Mouse (Mus musculus): ENCODE measurements at regions not wholly inside any gene's neighbourhood (a gene's known extent, or its start where the extent isn't known, plus 50 kb on each side); places are given as distances from the start of the nearest gene placed in this dataset.

DNA sequence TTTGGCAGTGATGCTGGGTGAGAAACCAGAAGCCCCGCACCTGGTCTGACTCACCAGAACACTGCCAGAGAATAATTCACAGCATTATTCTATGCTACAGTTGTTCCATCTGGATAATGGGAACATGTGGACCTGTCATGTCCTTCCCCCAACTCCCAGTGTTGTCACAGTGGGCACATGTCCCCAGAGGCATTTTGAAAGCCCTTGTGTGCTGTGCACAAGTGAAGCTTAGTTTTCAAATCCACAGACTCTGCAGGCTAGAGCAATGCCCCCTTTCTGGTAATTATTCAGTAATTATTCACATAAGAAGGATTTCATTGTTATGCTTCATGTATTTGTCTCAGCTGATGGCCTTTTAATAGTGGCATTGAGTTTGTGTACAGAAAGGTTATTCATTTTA is 146.7 kb downstream of the Slc4a3 start:
- DNase-seq (ENCODE audit: low spot score): no peak

DNA sequence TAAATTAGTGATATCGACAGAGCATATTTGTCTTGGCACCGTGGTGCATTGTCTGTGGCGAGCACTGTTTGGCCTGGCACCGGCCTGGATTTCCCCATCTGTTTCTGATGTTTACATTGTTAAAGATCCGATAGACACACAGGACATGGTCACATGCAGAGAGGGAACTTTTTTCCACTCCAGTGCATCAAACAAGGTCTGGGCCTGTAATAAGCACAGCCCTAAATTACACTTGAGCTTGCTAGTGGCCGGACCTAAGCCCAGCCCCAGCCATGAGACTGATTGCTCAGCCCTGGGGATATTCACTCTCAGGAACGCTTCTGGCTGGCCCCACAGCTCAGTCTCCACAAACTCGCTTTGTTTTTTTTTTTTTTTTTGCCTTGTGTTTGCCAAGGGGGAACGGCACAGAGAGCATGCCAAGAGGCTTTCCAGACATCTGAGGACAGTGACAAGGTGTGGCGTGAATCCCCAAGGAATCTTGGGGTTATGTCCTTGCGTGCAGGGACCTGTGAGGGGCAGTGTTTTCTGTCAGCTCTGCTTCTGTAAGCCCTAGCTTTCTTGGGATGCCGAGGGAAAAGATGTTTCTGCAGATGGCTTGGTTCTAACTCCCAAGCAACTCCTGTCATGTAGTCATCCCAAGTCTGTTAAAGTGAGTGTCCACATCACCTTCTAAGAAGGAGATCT is 147.3 kb downstream of the Slc4a3 start:
- no peak for DNase-seq (ENCODE audit: low spot score)

DNA sequence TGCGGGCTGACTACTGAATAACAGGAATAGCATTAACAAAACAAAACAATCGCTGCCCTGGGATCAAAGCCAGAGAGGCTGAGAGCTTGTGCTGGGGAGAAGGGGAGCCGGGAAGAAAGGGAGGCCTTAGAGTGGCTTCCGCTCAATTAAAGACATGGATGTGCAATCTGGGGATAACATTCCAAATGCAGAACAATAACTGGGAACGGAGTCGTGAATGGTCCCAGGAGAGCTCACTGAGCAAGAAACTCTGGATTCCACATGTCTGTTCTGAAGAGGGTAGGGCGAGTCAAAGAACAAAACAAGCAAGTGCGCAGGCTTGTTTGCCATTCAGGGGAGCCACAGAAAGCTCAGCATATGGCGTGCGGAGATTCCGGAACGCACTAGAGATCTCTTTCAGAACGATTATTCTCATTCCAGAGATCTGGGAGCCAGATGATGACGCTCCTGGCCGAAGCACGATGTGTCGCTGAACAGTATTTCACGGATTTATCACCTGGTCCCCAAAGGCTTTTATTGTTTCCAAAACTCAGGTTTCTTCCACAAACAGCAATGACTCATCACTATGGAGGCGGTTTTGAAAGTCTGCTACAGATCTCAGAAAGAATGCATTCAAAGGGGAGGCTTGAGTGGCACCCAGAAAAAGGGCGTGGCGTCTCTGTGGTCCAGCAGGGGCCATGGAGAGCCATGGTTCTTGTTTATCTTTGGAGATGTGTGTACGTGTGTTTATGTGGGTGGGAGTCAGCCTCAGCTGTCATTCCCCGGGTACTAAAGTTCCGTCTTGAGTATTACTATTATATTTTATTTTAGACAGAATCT is 159.0 kb downstream of the Slc4a3 start:
- DNase-seq (ENCODE audit: low spot score): no peak

DNA sequence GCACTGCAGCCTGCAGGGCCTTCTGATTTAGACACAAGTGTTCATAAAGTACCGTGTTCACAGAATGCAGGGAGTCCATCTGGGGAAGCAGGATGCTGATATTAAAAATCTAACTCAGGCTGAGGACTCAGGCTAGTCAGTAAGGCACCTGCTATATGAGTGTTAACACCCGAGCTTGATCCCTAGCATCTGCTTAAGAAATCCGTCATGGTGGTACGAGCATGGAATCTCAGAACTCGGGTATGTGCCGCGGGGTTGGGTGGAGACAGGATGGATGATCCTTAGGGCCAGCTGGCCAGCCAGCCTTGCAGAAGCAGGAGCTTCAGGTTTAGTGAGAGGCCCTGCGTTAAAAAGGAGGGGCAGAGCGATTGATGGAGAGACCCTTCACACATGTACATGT is 160.1 kb downstream of the Slc4a3 start:
- DNase-seq (ENCODE audit: low spot score): no peak

DNA sequence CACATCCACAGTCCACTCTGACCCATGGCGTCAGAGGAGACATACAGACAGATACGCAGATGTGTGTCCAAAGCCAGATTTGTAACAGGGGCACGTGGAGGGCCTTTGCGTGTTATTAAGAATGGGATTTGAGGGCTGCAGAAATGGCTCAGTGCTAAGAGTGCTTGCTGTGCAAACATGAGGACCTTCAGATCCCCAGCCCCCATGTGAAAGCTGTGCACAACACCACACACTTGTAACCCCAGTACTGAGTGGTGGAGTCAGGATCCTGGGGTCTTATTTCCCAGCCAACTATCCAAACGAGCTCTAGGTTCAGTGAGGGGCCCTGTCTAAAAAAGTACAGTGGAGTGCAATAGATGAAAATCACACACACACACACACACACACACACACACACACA is 177.4 kb downstream of the Slc4a3 start:
- no peak for DNase-seq (ENCODE audit: low spot score)

DNA sequence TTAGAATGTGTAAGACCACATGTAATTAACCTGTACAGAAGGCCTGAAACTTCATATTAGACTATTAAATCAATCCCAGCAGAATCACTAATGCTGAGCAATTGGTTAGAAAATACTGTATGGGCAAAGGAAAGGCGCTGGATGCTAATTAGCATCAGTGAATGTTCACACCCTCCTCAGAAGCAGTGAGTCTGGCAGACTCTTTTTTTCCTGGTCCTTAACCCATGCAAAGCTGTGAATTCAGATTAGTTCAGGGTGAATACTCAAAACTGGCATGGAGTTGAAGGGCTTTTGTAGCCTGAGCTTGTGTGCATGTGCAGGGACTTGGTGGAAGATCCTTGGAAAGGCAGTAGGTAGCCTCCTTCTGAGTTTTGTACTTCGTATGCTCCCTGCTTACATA is 179.3 kb downstream of the Slc4a3 start:
- DNase-seq (ENCODE audit: low spot score): no peak

DNA sequence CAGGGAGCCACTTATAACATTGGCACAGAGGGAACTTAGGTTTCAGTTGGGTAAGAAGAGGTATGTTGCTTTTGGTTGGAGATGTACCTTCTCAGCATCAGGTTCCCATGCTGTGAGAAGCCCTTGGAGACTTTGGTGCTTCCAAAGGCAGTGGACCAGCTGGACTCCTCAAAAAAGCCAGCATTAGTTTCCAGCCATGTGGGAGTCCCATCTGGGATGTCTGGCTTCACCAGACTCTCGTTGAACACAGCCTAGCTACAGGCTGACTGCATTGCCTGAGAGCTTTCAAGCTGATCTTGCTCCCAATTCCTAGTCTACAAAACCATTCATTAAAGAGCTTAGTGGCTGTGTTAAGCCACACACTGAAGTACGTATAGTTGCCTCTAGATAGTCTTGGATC is 182.8 kb downstream of the Slc4a3 start:
- DNase-seq (ENCODE audit: low spot score): no peak

DNA sequence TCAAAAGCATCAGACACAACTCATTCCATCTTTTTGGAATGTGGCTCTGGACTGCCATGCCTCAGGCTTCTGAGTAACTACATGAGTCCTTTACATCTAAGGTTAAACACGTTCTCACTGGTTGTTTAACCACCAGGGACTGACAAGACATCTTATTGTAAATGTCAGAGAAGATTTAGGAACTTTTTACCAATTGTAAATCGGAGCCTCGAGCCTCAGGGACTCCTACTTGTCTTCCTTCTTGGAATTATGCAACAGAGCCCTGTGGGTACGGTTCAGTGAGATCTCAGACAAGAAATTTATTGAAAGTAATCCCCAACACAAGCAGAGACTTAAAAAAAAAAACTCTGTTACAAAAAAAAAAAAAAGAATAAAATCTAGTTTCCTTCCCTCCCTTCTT is 187.7 kb downstream of the Slc4a3 start:
- DNase-seq (ENCODE audit: low spot score): no peak

DNA sequence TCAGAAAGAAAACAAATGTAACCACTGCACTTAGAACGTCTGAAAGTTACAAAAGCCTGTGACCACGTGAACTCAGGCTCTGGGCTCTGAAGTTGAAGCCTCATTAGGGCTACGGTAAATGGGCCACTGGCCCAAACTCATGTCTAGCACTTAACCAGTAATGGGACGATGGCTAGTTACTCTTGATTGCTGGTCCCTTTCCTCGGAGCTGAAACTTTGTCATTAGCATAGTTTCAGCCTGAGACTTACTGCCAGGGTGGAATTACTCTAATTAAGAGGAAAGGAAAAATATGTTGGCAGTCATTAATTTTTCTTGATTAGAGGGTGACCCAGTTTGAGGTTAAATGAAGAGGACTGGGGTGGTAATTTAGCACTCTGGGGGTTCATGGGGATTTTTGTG is 192.6 kb downstream of the Slc4a3 start:
- DNase-seq (ENCODE audit: low spot score): no peak

DNA sequence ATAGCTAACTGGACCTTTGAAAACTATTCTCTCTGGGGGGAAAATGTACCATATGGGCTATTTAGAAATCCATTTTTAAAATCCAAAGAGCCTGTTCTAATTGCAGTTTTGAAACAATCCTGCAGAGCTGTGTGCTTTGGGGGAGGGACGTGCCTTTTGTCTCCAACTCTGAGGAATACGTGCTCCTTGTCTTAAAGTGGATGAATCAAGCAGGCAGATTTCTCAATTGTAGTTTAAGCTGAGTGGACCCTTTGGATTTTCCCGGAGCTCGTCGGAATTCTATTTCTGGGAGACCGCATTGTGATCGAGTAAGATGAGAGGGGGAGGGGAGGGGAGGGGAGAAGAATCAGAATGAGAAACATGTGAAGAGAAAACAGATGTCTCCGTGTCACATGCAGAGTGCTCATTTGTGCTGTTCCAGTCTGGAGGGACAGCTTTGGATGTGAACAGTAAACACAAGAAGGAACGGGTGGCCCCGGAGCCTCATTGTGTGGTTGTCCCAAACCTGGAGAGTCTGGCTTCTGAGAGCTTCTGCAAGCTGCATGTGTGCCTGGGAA is 203.7 kb downstream of the Slc4a3 start:
- DNase-seq (ENCODE audit: low spot score): no peak

DNA sequence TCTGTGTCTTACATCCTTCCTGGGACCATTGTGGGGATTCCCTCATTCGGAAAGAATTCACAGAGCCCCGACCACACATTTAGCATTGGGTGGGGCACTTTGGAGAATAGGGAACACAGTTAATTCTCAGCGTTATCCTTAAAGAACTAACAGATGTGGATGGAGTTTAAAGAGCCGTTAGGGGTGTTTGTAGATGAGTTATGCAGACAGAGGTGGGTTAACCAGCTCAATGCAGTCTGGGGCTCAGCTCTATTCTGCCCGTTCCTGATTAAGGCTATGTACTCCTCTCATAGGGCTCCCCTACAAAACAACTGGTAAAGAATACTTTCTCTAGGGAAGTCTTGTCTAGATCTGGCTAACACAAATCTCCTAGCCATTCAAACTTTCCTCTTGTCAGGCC is 226.1 kb downstream of the Slc4a3 start:
- no peak for DNase-seq (ENCODE audit: low spot score)

DNA sequence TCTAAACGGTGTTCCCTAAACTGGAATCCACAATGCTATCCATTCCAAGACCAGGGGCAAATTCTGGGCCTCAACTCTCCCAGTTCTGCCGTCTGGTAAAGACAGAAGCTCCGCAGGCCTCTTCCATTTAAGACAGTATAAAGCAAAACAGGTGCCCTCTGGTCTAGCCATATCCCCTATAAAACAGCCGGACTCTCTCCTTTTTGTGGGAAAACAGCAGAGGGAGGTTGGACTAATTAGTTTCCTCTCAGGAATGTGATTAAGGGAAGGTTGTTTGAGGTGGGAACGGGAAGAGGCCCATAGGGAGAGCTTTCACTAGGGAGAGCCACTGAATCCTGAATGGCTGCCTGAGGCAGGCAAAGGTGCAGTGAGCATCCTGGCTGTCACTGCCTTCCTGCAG is 226.9 kb downstream of the Slc4a3 start:
- DNase-seq (ENCODE audit: low spot score): no peak

DNA sequence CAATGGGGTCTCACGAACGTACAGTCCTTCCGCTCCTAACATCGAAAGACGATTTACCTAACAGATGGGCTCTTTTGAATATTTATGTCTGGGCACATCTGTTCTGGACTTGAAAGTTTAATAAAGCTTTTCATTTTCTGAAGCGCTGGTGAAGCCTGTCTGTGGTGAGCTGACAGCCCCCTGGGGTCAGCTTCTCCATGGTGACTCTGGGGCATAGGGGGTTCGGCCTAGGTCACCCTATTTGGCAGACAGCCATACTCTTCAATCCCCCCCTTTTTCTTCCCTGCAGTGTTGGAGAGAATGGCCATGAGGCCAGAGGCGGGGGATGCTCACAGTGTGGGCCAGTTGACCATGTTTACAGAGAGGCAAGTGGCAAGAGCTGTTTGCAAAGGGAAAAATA is 232.8 kb downstream of the Slc4a3 start:
- no peak for DNase-seq (ENCODE audit: low spot score)

DNA sequence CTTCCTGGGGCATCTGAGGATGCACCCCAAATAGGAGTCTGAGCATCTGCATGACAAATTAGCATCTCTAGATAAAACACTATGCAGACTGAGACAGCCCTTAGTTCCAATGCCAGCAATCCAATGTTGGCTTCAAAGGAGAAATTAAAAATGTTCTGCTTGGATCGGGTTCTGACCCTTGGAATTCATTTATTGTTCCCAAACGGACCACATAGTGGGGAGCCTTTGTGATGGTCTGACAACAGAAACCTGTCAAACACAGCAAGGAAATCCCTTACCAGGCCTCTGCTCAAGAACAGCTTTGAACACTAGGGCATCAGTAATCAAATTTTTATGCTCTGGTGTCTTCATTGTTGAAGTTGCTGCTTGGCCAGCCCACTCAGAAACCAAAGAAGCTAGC is 237.1 kb downstream of the Slc4a3 start:
- no peak for DNase-seq (ENCODE audit: low spot score)

DNA sequence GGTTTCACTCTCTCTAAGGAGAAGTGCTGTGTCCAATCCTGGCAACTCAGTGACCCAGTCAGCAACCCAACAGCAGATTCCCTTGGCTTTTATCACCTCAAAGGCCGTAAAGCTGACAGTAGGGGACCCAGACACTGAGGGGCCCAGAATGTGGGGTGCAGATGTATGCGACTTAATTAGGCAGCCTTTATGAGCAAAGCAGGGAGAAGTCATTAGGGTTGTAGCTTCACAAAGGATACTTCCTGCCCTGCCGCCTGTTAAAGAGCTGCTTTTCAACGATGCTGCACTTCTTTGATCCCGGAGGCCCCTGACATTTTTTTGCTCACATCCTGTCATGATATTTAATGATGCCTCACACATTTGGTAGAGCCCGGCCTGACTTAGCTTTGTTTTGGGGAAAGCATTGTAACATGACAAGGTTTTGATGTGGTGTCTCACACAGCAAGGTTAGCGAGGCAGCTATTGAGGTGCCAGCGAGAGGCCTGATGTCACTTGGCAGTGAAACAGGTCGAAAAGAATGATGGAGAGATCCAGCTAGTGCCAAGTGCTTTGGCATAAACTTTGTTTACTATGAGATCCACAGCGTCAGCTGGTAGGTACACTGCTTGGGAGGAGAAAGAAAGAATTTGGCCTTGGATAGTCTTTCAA is 240.2 kb downstream of the Slc4a3 start:
- no peak for DNase-seq (ENCODE audit: low spot score)

DNA sequence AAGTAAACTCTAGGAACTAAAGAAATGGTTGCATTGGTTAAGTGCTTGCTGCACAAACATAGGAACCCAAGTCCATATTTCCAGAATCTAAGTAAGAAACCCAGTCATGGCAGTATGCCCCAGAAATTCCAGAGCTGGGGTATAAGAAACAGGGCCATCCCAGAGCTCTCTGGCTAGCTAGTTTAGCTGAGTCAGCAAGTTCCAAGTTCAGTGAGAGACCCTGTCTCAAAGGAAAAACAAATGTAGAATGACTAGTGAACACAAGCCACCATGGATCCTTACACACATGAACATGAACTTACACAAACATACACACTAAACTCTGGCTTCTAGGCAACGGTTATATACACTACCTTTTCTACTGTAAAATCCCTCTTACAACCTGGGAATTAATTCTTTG is 245.4 kb downstream of the Slc4a3 start:
- DNase-seq (ENCODE audit: low spot score): no peak

DNA sequence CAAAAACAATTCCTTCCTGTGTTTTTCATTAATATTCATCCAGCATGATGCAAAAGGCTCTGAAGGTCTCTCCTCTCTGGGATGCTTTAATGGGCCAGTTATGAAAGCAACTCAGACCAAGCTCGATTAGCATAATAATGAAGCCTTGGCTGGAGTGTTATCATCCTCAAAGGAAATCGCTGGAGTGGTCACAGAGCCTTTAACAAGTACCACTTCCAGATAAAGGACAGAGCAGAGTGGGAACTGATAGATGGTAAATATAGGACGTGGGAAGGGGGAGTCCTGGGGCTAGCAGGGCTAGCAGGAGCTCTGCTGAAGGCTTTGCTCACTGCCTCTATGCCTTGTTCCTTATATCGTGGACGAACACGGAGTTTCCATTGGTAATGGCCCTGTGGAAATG is 251.7 kb downstream of the Slc4a3 start:
- DNase-seq (ENCODE audit: low spot score): no peak

DNA sequence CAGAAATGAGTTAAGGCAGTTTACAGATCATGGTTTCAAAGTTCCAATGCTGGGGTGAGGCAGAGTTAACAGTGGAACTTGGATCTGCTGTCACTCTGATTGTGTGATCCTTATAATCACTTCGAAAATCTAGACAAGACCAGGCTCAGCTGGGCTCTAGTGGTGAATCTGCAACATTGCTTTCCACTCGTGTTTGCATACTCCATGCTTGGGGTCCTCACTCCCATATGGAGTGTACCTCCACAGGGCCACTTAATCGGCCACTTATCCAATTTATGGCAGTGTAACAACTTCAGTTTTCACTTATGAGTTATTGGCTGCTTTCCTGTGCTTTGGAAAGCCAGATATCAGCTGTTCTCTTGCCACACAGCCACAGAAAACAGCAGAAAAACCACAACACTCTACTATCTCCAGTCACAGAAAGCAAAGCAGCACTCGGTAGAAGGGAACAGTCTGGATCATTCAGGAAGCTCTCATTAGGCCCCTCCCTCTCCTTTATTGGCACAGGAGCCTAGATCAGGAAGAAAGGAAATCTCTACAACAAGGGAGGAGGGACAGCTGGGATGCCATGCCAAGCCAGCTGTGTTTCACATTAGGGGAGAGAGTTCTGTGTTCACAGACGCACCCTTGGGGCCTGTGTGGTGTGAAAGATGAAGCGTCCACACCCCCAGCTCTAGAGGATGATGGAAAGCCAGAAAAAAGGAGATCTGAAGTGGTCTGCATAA is 252.5 kb downstream of the Slc4a3 start:
- no peak for DNase-seq (ENCODE audit: low spot score)

DNA sequence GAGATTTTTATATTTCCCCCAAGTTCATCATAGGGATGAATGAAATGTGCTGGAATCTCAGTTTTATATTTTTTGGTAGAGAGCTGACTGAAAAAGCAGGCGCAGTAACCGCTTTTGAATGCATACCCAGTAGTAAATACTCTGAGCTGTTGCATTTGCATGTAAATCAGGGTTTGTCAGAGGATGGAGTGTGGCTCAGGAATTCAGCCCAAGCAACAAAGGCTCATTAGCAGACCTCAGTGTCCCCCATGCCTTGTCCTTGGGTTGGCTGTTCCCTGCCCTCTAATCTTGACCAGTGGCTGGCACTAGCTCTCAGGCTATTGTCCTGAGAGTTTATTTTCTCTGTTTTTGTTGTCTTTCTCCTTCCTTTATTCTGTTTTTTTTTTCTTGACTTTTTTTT is 258.4 kb downstream of the Slc4a3 start:
- no peak for DNase-seq (ENCODE audit: low spot score)

DNA sequence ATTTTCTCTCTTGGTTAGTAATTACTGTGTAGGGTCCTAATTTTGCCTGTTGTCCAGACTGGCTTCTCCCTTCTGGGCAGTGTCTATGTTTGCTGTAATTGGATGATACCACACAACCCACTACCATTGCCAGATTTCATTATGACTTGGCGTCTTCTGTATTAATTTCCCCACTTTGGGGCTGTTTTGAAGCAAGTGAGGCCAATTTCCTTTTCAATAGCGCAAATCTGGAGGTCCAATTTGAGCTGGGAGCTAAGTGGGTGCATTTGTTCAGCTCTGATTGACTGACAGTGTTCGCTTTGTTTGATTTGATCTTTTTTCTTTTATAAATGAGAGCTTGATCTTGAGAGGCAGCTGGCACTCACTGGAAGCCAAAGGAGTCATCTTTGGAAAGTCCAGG is 266.4 kb downstream of the Slc4a3 start:
- DNase-seq (ENCODE audit: low spot score): no peak

DNA sequence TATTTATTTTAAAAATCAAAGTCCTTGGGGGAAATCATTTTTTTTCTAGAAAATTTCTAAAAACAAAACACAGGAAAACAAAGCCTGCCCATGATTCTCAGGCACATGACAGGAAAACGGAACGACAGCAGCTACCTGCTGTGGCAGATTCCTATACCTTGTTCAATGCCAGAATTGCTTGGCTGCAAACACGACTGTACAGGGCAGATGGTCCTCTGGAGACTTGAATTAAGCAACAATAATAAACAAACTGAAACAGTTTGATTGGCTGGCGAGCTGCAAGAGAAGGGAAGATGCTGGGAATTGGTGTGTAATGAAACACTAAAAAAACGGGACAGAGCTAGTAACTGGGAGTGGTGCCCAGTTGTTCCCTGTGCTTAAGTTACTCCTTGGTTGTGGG is 280.1 kb downstream of the Slc4a3 start:
- DNase-seq (ENCODE audit: low spot score): no peak

DNA sequence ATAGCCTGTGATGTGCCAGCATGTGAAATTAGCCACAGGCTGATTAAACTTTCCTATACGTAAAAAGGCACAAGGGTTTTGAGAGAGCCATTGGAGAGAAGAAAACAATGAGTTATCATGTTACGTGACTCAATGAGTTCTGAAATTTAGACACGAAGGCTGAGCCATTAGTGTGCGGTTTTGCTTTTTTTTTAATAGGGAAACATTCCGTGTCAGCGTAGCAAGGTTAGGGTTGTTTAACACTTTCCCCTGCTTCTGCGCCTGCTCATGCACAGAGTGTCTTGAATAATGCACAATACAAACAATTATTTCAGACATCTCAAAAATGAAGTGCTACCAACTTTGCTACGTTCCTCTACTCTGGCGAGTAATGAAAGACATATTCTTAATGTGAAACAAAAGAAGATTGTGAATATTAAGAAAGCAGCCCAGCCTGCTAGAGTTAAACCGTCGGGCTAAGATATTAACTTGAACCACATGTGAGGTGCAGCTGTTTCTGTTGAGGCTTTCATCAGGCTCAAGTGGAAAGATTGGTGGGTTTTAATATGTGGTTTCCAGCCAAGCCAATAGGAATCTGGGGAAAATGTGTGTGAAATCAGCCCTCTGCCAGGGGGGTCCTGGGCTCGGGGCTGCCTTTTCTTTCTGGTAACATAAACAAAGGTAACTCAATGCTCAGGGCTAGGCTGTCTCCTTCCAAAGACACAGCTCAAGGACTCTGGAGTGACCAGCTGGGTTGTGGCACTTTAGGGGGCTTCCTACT is 287.2 kb downstream of the Slc4a3 start:
- DNase-seq (ENCODE audit: low spot score): no peak
